ENCODE assay signal across 8 mouse cellular contexts in genomic region chr17:25222951-25223601, GRCm38 (mm10). TPM values are rescaled to one million over a fixed set of nuclear protein-coding genes. Genes with fewer than 3 reads are reported as not detected.
DNase-seq lines count a peak whose midpoint lies in the region; ATAC-seq and TF ChIP-seq lines count a peak whose summit lies in the region.

No protein-coding gene starts in this region.

- no peak for ATAC-seq in heart, embryonic 11.5 days (replicated peaks; ENCODE audit: insufficient number of reproducible peaks, low FRiP score, low TSS enrichment)
- no peak for ATAC-seq in embryonic facial prominence, embryonic 11.5 days (replicated peaks; ENCODE audit: insufficient number of reproducible peaks, low FRiP score, low TSS enrichment, low read depth)

- no peak for DNase-seq in heart, postnatal 36 days
- DNase-seq in CD4-positive helper T cell, adult 2 months (ENCODE audit: low read depth, low spot score): peak; percentile 63
- DNase-seq in embryonic facial prominence, embryonic 11.5 days (ENCODE audit: low spot score): no peak
- DNase-seq in limb, embryonic 10.5 days (ENCODE audit: low spot score): no peak
- no peak for DNase-seq in embryo, embryonic 10 days (ENCODE audit: low spot score)
- no peak for DNase-seq in left cerebral cortex, postnatal 36 days (ENCODE audit: low spot score in 2 of 2)

- H3K36me3 ChIP-seq in heart, embryonic 11.5 days (ENCODE audit: control insufficient read depth, insufficient read depth, low read length): no peaks in the 10 kb centered on the region
- no peaks in the 10 kb centered on the region for H3K36me3 ChIP-seq in embryonic facial prominence, embryonic 11.5 days (replicated peaks; ENCODE audit: control insufficient read depth, insufficient read depth, low read depth, low read length)
- H3K36me3 ChIP-seq in limb, embryonic 10.5 days: peaks cover 58% of the 10 kb centered on the region
- peaks cover 4% of the 10 kb centered on the region; the same call in 1 of the 2 replicates for H3K36me3 ChIP-seq in small intestine, adult 2 months (ENCODE audit: control insufficient read depth, insufficient read depth, low read length)

- H3K9me3 ChIP-seq in heart, embryonic 11.5 days (replicated peaks; ENCODE audit: control insufficient read depth, low read length): no peaks in the 10 kb centered on the region
- no peaks in the 10 kb centered on the region for H3K9me3 ChIP-seq in embryonic facial prominence, embryonic 11.5 days (replicated peaks; ENCODE audit: control insufficient read depth, low read length)
- no peaks in the 10 kb centered on the region for H3K9me3 ChIP-seq in limb, embryonic 10.5 days (replicated peaks)

- intact Hi-C loops in heart, postnatal 36 days (cut with DNase I): no loop called here
- intact Hi-C loops in left cerebral cortex, postnatal 36 days (cut with DNase I): no loop called here

- H3K27ac ChIP-seq in heart, embryonic 11.5 days (ENCODE audit: low read depth, low read length): peak overlapping the region; percentile 80
- no peak overlapping the region; the same call in 1 of the 2 replicates for H3K27ac ChIP-seq in embryonic facial prominence, embryonic 11.5 days (replicated peaks; ENCODE audit: low read depth, low read length)
- peak overlapping the region; percentile 61; the same call in 1 of the 2 replicates for H3K27ac ChIP-seq in limb, embryonic 10.5 days
- H3K27ac ChIP-seq in small intestine, adult 2 months (ENCODE audit: insufficient read depth, low read depth, low read length): peak overlapping the region; percentile 69

- no peak for TF ChIP-seq POLR2A in small intestine, adult 2 months (IDR thresholded peaks at IDR 0.05; ENCODE audit: low read depth, low read length)

- peak overlapping the region; percentile 52 for H3K4me3 ChIP-seq in heart, embryonic 11.5 days (ENCODE audit: low read depth, low read length)
- H3K4me3 ChIP-seq in embryonic facial prominence, embryonic 11.5 days (ENCODE audit: low read depth, low read length): peak overlapping the region; percentile 8; the same call in 1 of the 2 replicates
- peak overlapping the region; percentile 58 for H3K4me3 ChIP-seq in limb, embryonic 10.5 days
- peak overlapping the region; percentile 53 for H3K4me3 ChIP-seq in small intestine, adult 2 months (ENCODE audit: low read depth, low read length)

- H3K27me3 ChIP-seq in heart, embryonic 11.5 days (ENCODE audit: control insufficient read depth, insufficient read depth, low read length): no peaks in the 10 kb centered on the region
- no peaks in the 10 kb centered on the region for H3K27me3 ChIP-seq in embryonic facial prominence, embryonic 11.5 days (ENCODE audit: control insufficient read depth, insufficient read depth, low read length)
- H3K27me3 ChIP-seq in limb, embryonic 10.5 days (ENCODE audit: low read depth, poor library complexity, severe bottlenecking): no peaks in the 10 kb centered on the region
- H3K27me3 ChIP-seq in small intestine, adult 2 months (ENCODE audit: control insufficient read depth, insufficient read depth, low read length): no peaks in the 10 kb centered on the region

- peak overlapping the region; percentile 89 for H3K4me2 ChIP-seq in heart, embryonic 11.5 days
- H3K4me2 ChIP-seq in embryonic facial prominence, embryonic 11.5 days (ENCODE audit: low read depth, low read length): no peak overlapping the region; the same call in 1 of the 2 replicates

- no peak for TF ChIP-seq CTCF in small intestine, adult 2 months (IDR thresholded peaks at IDR 0.05; ENCODE audit: extremely low read depth, insufficient read length, insufficient replicate concordance, low read depth, low read length)

- WGBS in heart, embryonic 11.5 days (ENCODE audit: insufficient replicate concordance): 41% methylated on average over 6 of the region's 6 CpGs
- 41% methylated on average over 6 of the region's 6 CpGs for WGBS in embryonic facial prominence, embryonic 11.5 days
- 55% methylated on average over 6 of the region's 6 CpGs for WGBS in limb, embryonic 10.5 days
- 22% methylated on average over 6 of the region's 6 CpGs for WGBS in small intestine, adult 2 months

- peaks cover 3% of the 10 kb centered on the region for H3K4me1 ChIP-seq in heart, embryonic 11.5 days (ENCODE audit: control insufficient read depth, insufficient read depth, low read length)
- no peaks in the 10 kb centered on the region for H3K4me1 ChIP-seq in embryonic facial prominence, embryonic 11.5 days (ENCODE audit: control insufficient read depth, insufficient read depth, low read length)
- peaks cover 22% of the 10 kb centered on the region for H3K4me1 ChIP-seq in limb, embryonic 10.5 days
- H3K4me1 ChIP-seq in small intestine, adult 2 months (ENCODE audit: control insufficient read depth, insufficient read depth, insufficient read length, low read length): peaks cover 2% of the 10 kb centered on the region; the same call in 1 of the 2 replicates

- peak overlapping the region; percentile 53 for H3K9ac ChIP-seq in heart, embryonic 11.5 days (ENCODE audit: low read depth, low read length)
- H3K9ac ChIP-seq in embryonic facial prominence, embryonic 11.5 days (replicated peaks; ENCODE audit: low read length): no peak overlapping the region

RNA-seq across cellular contexts. Expression of gene Gnptg, which starts 16.8 kb away (rescaled TPM):
- polyA plus RNA-seq in heart, embryonic 11.5 days (2014; fragmentation: Nextera tagmentation; extraction: Ambion mirVana): 22.6 and 25.5 TPM in 2 replicates
- 10 to 100 TPM; 13.9 TPM for total RNA-seq in heart, postnatal 36 days (2021)
- 32.6 and 32.8 TPM in 2 replicates for polyA plus RNA-seq in embryonic facial prominence, embryonic 11.5 days (2014; fragmentation: Nextera tagmentation; extraction: Ambion mirVana)
- polyA plus RNA-seq in limb, embryonic 10.5 days (2016; fragmentation: Nextera tagmentation; extraction: Ambion mirVana): 34.6 and 35.0 TPM in 2 replicates
- 21.0 and 29.3 TPM in 2 replicates for polyA plus RNA-seq in small intestine, adult 2 months (2012; rRNA removed)
- 10 to 100 TPM; 80.5 to 80.8 TPM for total RNA-seq in left cerebral cortex, postnatal 36 days (2021)

RNA-seq across cellular contexts. Expression of gene Tsr3, which starts 16.9 kb away (rescaled TPM):
- polyA plus RNA-seq in heart, embryonic 11.5 days (2014; fragmentation: Nextera tagmentation; extraction: Ambion mirVana): 32.1 and 33.6 TPM in 2 replicates
- total RNA-seq in heart, postnatal 36 days (2021): 10 to 100 TPM in 1 of 2 experiments, 1 to 10 TPM in 1; 8.6 to 11.0 TPM
- 59.8 and 60.6 TPM in 2 replicates for polyA plus RNA-seq in embryonic facial prominence, embryonic 11.5 days (2014; fragmentation: Nextera tagmentation; extraction: Ambion mirVana)
- polyA plus RNA-seq in limb, embryonic 10.5 days (2016; fragmentation: Nextera tagmentation; extraction: Ambion mirVana): 74.6 and 76.6 TPM in 2 replicates
- polyA plus RNA-seq in small intestine, adult 2 months (2012; rRNA removed): 6.8 and 13.3 TPM in 2 replicates
- total RNA-seq in left cerebral cortex, postnatal 36 days (2021): 10 to 100 TPM; 21.9 to 26.2 TPM

RNA-seq across cellular contexts. Expression of gene Baiap3, which starts 33.1 kb away (rescaled TPM):
- 0.35 and 0.63 TPM in 2 replicates for polyA plus RNA-seq in heart, embryonic 11.5 days (2014; fragmentation: Nextera tagmentation; extraction: Ambion mirVana)
- total RNA-seq in heart, postnatal 36 days (2021): under 1 TPM; 0.42 to 0.43 TPM
- polyA plus RNA-seq in embryonic facial prominence, embryonic 11.5 days (2014; fragmentation: Nextera tagmentation; extraction: Ambion mirVana): 0.45 and 0.66 TPM in 2 replicates
- 0.49 and 0.93 TPM in 2 replicates for polyA plus RNA-seq in limb, embryonic 10.5 days (2016; fragmentation: Nextera tagmentation; extraction: Ambion mirVana)
- 10.1 TPM in 2 replicates for polyA plus RNA-seq in small intestine, adult 2 months (2012; rRNA removed)
- total RNA-seq in left cerebral cortex, postnatal 36 days (2021): 10 to 100 TPM; 12.3 to 24.4 TPM

RNA-seq across cellular contexts. Expression of gene Unkl, which starts 34.9 kb away (rescaled TPM):
- 2.9 and 3.2 TPM in 2 replicates for polyA plus RNA-seq in heart, embryonic 11.5 days (2014; fragmentation: Nextera tagmentation; extraction: Ambion mirVana)
- total RNA-seq in heart, postnatal 36 days (2021): 10 to 100 TPM in 1 of 2 experiments, 1 to 10 TPM in 1; 8.7 to 10.2 TPM
- polyA plus RNA-seq in embryonic facial prominence, embryonic 11.5 days (2014; fragmentation: Nextera tagmentation; extraction: Ambion mirVana): 4.3 and 5.0 TPM in 2 replicates
- polyA plus RNA-seq in limb, embryonic 10.5 days (2016; fragmentation: Nextera tagmentation; extraction: Ambion mirVana): 9.1 and 10.0 TPM in 2 replicates
- polyA plus RNA-seq in small intestine, adult 2 months (2012; rRNA removed): 7.1 and 11.7 TPM in 2 replicates
- total RNA-seq in left cerebral cortex, postnatal 36 days (2021): 10 to 100 TPM; 34.4 to 39.1 TPM

RNA-seq across cellular contexts. Expression of gene BC003965, which starts 38.7 kb away (rescaled TPM):
- 24.6 and 26.7 TPM in 2 replicates for polyA plus RNA-seq in heart, embryonic 11.5 days (2014; fragmentation: Nextera tagmentation; extraction: Ambion mirVana)
- total RNA-seq in heart, postnatal 36 days (2021): 10 to 100 TPM; 20.8 to 22.5 TPM
- polyA plus RNA-seq in embryonic facial prominence, embryonic 11.5 days (2014; fragmentation: Nextera tagmentation; extraction: Ambion mirVana): 31.8 and 33.1 TPM in 2 replicates
- 36.0 and 38.5 TPM in 2 replicates for polyA plus RNA-seq in limb, embryonic 10.5 days (2016; fragmentation: Nextera tagmentation; extraction: Ambion mirVana)
- polyA plus RNA-seq in small intestine, adult 2 months (2012; rRNA removed): 5.4 and 6.3 TPM in 2 replicates
- total RNA-seq in left cerebral cortex, postnatal 36 days (2021): 10 to 100 TPM; 20.3 to 20.6 TPM

Comparison
In these comparisons a context has a peak if more than half of its experiments do, and no peak if none do; other contexts are left out.
1. H3K4me3 ChIP-seq: peak in every context shown above with its lines; median percentile 58 in limb, embryonic 10.5 days; 53 in small intestine, adult 2 months; 52 in heart, embryonic 11.5 days; 8 in embryonic facial prominence, embryonic 11.5 days.